Mouse (Mus musculus): ENCODE results near the gene Fubp1.

DNA sequence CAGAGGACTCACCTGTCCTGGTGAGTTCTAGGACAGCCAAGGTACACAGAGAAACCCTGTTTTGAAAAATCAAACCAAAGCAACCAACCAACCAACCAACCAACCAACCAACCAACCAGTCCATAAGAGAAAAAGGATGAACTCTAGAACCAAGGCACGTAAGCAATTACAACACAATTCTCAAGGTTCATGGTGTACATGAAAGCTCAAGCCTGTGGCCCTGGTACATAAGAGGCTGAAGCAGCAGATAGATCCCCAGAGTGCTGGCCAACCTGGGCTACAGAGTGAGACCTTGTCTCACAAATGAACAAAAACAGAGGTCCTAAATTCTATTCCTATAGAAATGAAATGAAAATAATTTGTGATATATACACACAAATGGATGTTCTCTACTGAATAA lies 74.1 kb downstream of the Fubp1 start:
- no peak for TF ChIP-seq CTCF (IDR thresholded peaks at IDR 0.05)
- no peak for TF ChIP-seq EP300 (IDR thresholded peaks at IDR 0.05)
